Mouse (Mus musculus): ENCODE data around the gene Svs1. TPM values are rescaled to one million over a fixed set of nuclear protein-coding genes. Genes with fewer than 3 reads are reported as not detected.

The Svs1 gene
- not detected for total RNA-seq (2023)

DNA sequence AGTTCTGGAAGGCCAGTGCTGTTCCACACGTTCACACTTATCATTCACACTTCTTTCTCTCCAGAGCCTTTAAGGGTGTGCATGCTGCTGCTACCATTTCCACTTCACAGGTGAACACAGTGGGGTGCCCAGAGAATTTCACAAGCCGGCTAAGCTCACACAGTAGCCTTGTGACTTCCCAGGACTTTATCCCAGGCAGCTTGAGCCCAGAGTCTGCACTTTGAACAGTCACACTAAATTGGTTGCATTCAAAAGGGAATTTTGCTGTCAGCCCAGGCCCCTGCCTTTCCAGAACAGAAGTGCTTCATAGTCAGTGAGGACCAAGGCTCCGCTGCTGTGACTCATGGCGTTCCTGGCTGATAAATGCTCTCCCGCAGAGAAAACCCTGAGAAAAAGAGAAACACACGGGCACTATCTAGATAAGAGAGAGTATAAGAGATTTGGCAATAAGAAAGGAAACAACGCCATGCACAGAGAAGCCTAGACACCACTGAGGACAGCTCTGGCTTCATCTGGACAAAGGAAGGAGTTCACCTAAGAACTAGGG, at the start of gene Svs1:
Svs1 (plus strand) TSS at position 418 of the 547 bp plus-strand sequence.

DNA sequence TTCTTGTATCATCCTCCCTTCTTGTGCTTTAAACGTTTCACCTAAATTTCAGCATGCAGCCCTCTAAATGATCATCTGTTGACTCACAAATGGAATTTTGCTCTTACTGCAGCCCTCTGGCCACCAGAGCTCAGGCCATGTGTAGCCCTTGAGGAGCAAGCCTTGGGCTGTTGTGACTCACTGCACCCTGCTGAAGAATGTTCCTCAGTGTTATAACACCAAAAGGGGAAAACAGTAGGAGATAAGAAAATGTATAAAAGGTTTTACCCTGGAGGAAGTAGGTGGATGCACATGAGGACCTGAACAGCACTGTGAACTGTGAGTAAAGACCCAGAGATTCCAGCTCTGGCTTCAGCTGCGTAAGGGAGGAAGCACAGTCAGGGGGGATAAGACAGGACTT, 12.0 kb upstream of the Svs1 start, which contains the start of gene Doxl2:
Doxl2 (plus strand) TSS at position 301 of the 400 bp plus-strand sequence.

DNA sequence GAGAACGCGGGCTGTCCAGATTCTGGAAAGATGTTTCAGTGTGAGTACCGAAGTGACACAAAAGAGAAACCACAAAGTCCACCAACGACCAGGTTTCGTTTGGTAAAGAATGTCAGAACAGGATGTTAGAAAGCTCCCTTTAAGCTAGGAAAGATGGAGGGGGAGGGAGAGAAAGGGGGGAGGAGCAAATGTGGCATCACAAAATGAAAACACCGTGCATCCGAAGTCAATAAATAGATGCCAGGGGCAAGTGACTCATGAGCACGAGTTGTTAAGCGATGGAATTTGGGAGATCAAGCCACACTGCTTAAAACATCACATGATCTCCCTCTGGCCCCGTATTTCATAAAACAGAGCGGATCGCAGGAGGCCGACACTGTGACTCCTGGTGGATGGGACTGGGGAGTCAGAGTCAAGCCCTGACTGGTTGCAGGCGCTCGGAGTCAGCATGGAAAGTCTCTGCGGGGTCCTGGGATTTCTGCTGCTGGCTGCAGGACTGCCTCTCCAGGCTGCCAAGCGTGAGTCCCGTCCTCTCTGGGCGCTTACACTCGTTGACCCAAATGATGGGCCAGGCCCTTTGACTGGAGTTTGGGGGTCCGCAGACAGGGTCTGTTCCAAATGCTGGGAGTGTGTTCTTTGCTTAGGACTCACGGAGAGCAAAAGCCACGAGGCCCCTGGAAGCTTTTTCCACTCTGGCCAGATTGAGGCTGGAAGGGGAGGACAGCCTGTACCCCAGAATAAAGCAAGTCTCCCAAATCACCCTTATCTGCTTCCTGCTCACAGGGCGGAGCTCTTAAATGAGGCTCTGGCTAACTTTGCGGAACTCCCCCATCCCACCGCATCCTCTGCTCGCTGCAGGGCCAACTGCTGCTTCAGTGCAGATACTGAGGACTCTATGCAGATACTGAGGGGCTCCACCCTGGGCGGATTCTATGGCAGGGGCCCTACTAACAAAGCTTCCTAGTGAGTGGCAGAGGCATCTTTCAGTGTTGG, 49.9 kb downstream of the Svs1 start, which contains the start of gene Gpnmb:
Gpnmb (plus strand) TSS at position 272 of the 993 bp plus-strand sequence.

Other genes starting within 250 kb of the Svs1 start
- gene Gimap1, start 247.8 kb upstream of the Svs1 start, total RNA-seq (2023) = 1 to 10 TPM in 1 of 2 experiments, under 1 TPM in 1; 0.93 to 1.1 TPM
- gene Gimap5, start 240.7 kb upstream of the Svs1 start, total RNA-seq (2023) = 1 to 10 TPM; 1.1 to 1.4 TPM
- 1 to 10 TPM in 1 of 2 experiments, under 1 TPM in 1; 0.89 to 1.3 TPM for gene Gimap3, start 216.0 kb upstream of the Svs1 start, total RNA-seq (2023)
- gene Tmem176a, start 145.9 kb upstream of the Svs1 start, total RNA-seq (2023) = 10 to 100 TPM in 1 of 2 experiments, 1 to 10 TPM in 1; 8.1 to 19.0 TPM
- 10 to 100 TPM; 19.5 to 23.8 TPM for gene Tmem176b, start 145.4 kb upstream of the Svs1 start, total RNA-seq (2023)
- gene Aoc1, start 114.0 kb upstream of the Svs1 start, total RNA-seq (2023) = not detected
- gene 1600015I10Rik, start 57.0 kb upstream of the Svs1 start, total RNA-seq (2023) = under 1 TPM in 1 of 2 experiments, not detected in 1; 0.13 TPM
- not detected for gene Doxl2, start 11.9 kb upstream of the Svs1 start, total RNA-seq (2023)
- gene Gpnmb, start 49.7 kb downstream of the Svs1 start, total RNA-seq (2023) = under 1 TPM; 0.42 to 0.84 TPM
- gene Malsu1, start 86.9 kb downstream of the Svs1 start, total RNA-seq (2023) = 10 to 100 TPM; 19.2 to 20.8 TPM
- not detected for gene Igf2bp3, start 228.1 kb downstream of the Svs1 start, total RNA-seq (2023)

Measured in neutrophil, adult 59 days (primary cell).